Mouse (Mus musculus) cerebellum, postnatal 14 days (tissue): ENCODE data around the gene Cenpm.

ENCODE experiments used
- DNase-seq, 2 experiments: peaks; one replicate each; pipeline ENCODE4 v3.0.0; 2021; ENCODE audit warnings: mixed read lengths in 2 of 2

Gene Cenpm

GRCm38 (mm10) chr15:82243311-82243710, 1.2 kb downstream of the Cenpm start:
- DNase-seq: no peak

- peak; percentile 94 to 97 for DNase-seq
Observed at GRCm38 (mm10) chr15:82236565-82236964, 8.0 kb downstream of the Cenpm start.

- DNase-seq: no peak
Observed at GRCm38 (mm10) chr15:82235661-82236060, 8.9 kb downstream of the Cenpm start.

- DNase-seq: no peak
Observed at GRCm38 (mm10) chr15:82232651-82233050, 11.9 kb downstream of the Cenpm start.

GRCm38 (mm10) chr15:82231591-82232378, 12.8 kb downstream of the Cenpm start:
- DNase-seq: peak; percentile 92

GRCm38 (mm10) chr15:82231100-82231499, 13.4 kb downstream of the Cenpm start:
- DNase-seq: no peak

- no peak for DNase-seq
Observed at GRCm38 (mm10) chr15:82230098-82230611, 14.4 kb downstream of the Cenpm start.

- DNase-seq: no peak
Observed at GRCm38 (mm10) chr15:82229542-82230045, 15.0 kb downstream of the Cenpm start.

- DNase-seq: peak in 1 of 2 experiments; percentile 10
Observed at GRCm38 (mm10) chr15:82225769-82226168, 18.8 kb downstream of the Cenpm start.

- peak in 1 of 2 experiments; percentile 17 for DNase-seq
Observed at GRCm38 (mm10) chr15:82224602-82225215, 19.8 kb downstream of the Cenpm start.

GRCm38 (mm10) chr15:82223657-82224601, 20.6 kb downstream of the Cenpm start, which contains the start of gene Tnfrsf13c:
Gene Tnfrsf13c (minus strand): TSS chr15:82224369.
- DNase-seq: peak; percentile 46 to 63

- DNase-seq: no peak
Observed at GRCm38 (mm10) chr15:82223251-82223650, 21.3 kb downstream of the Cenpm start.

GRCm38 (mm10) chr15:82221104-82221860, 23.3 kb downstream of the Cenpm start:
- peak; percentile 26 to 51 for DNase-seq

GRCm38 (mm10) chr15:82220003-82220675, 24.4 kb downstream of the Cenpm start:
- peak; percentile 21 to 30 for DNase-seq

- peak in 1 of 2 experiments; percentile 12 for DNase-seq
Observed at GRCm38 (mm10) chr15:82218778-82219666, 25.5 kb downstream of the Cenpm start.

GRCm38 (mm10) chr15:82217980-82218379, 26.6 kb downstream of the Cenpm start:
- peak in 1 of 2 experiments; percentile 4 for DNase-seq

GRCm38 (mm10) chr15:82217039-82217438, 27.5 kb downstream of the Cenpm start:
- DNase-seq: peak in 1 of 2 experiments; percentile 33

GRCm38 (mm10) chr15:82216142-82216827, 28.3 kb downstream of the Cenpm start:
- peak; percentile 62 to 68 for DNase-seq

- DNase-seq: peak; percentile 78 to 83
Observed at GRCm38 (mm10) chr15:82215332-82216046, 29.1 kb downstream of the Cenpm start.
